Mouse (Mus musculus): ENCODE results near the gene Bmpr1a.

DNA sequence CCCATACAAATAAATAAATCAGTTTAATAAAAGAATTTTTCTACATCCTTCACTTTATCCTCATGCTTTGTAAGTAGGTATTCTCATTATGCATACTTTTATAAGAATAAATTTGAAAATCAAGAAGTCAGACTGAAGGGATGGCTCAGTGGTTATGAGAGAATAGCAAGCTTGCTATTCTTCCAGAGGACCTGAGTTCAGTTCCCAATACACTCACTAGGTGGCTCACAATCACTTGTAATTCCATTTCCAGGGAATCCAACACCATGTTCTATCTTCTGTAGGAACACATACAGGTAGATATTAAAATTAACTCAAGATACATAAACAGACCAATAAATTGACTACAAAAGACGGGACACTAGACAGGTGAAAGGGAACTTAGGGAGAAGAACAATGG, 44.3 kb downstream of the Bmpr1a start:
- no peak for TF ChIP-seq ZC3H11A (IDR thresholded peaks at IDR 0.05; ENCODE audit: borderline replicate concordance, low read depth, low read length)
- TF ChIP-seq CHD2 (IDR thresholded peaks at IDR 0.05; ENCODE audit: low read depth, low read length), result no peak
- no peak for TF ChIP-seq ZNF384 (IDR thresholded peaks at IDR 0.05; ENCODE audit: low read depth, low read length)

Data from ES-E14 (cell line).